Mouse (Mus musculus): ENCODE measurements around the gene Snx22. TPM values are rescaled to one million over a fixed set of nuclear protein-coding genes. Genes with fewer than 3 reads are reported as not detected.
A peak's percentile ranks its signal among the peaks of the same experiment; 100 is the strongest.

Gene Snx22
- polyA plus RNA-seq (2015; fragmentation: Nextera tagmentation; extraction: Ambion mirVana): 34.9 and 36.4 TPM in 2 replicates

- H3K9ac ChIP-seq: peak within 1 kb of the TSS; percentile 90
- peak within 1 kb of the TSS; percentile 82 for H3K4me2 ChIP-seq
- H3K4me3 ChIP-seq (replicated peaks): peak within 1 kb of the TSS; percentile 82
- peak within 1 kb of the TSS; percentile 90 for H3K27ac ChIP-seq (replicated peaks)
- WGBS (ENCODE audit: insufficient replicate concordance): under 1% methylated on average over 22 of the region's 22 CpGs
- H3K4me1 ChIP-seq (replicated peaks): peaks cover 54% of the 10 kb centered on the region
- peaks cover 42% of the 10 kb centered on the region for H3K27me3 ChIP-seq
- peaks cover 32% of the 10 kb centered on the region for H3K36me3 ChIP-seq (replicated peaks)
- H3K9me3 ChIP-seq (replicated peaks): no peaks in the 10 kb centered on the region
- peak; percentile 93 for ATAC-seq (ENCODE audit: insufficient read depth)
Observed at GRCm38 (mm10) chr9:66069583-66069982, at the start of gene Snx22. Snx22 (minus strand) TSS chr9:66069719.

DNA sequence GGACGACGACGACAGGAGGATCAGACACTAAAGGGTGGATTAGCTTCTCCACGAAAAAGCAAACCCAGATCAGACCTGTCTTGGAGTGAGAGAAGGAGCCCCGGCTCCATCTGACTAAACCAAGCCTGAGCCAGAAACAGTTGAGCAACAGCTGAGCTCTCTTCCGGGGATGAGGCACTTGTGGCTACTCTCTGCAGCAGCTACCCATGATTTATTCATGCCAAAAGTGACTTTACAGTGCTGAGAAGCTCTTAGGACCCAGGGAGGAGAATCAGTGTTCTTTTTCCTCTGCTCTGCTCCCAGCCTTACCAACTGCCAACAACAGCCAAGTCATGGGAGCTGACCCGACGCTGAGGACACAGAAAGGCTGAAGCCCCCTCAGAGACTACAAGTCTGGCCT is 47.4 kb upstream of the Snx22 start:
- Histone ChIP-seq H3K4me1 (replicated peaks) (peaks cover 49% of the 10 kb centered on the region), H3K9ac (no peak overlapping the region), H3K36me3 (replicated peaks) (peaks cover 33% of the 10 kb centered on the region), H3K27ac (replicated peaks) (peak overlapping the region; percentile 6; the same call in 1 of the 2 replicates), H3K9me3 (replicated peaks) (no peaks in the 10 kb centered on the region), H3K4me3 (replicated peaks) (no peak overlapping the region), H3K4me2 (no peak overlapping the region), H3K27me3 (no peaks in the 10 kb centered on the region)
- no peak for ATAC-seq (ENCODE audit: insufficient read depth)
- 64% methylated on average over 8 of the region's 8 CpGs for WGBS (ENCODE audit: insufficient replicate concordance)

GRCm38 (mm10) chr9:66114341-66114740 is 44.8 kb upstream of the Snx22 start:
- no peak overlapping the region for H3K27ac ChIP-seq (replicated peaks)
- H3K4me2 ChIP-seq: no peak overlapping the region
- H3K9me3 ChIP-seq (replicated peaks): no peaks in the 10 kb centered on the region
- H3K4me3 ChIP-seq (replicated peaks): no peak overlapping the region
- WGBS (ENCODE audit: insufficient replicate concordance): 48% methylated on average over 3 of the region's 3 CpGs
- peaks cover 34% of the 10 kb centered on the region for H3K4me1 ChIP-seq (replicated peaks)
- H3K36me3 ChIP-seq (replicated peaks): peaks cover 41% of the 10 kb centered on the region
- H3K27me3 ChIP-seq: no peaks in the 10 kb centered on the region
- ATAC-seq (ENCODE audit: insufficient read depth): no peak
- no peak overlapping the region for H3K9ac ChIP-seq

- H3K9me3 ChIP-seq (replicated peaks): no peaks in the 10 kb centered on the region
- H3K9ac ChIP-seq: no peak overlapping the region
- H3K4me1 ChIP-seq (replicated peaks): peaks cover 8% of the 10 kb centered on the region; the same call in 1 of the 2 replicates
- WGBS (ENCODE audit: insufficient replicate concordance): 79% methylated on average over 8 of the region's 8 CpGs
- no peak overlapping the region for H3K4me2 ChIP-seq
- no peak overlapping the region for H3K27ac ChIP-seq (replicated peaks)
- H3K27me3 ChIP-seq: no peaks in the 10 kb centered on the region
- no peak for ATAC-seq (ENCODE audit: insufficient read depth)
- peaks cover 59% of the 10 kb centered on the region for H3K36me3 ChIP-seq (replicated peaks)
- no peak overlapping the region for H3K4me3 ChIP-seq (replicated peaks)
Observed at GRCm38 (mm10) chr9:66110611-66111379, 41.3 kb upstream of the Snx22 start.

- ATAC-seq (ENCODE audit: insufficient read depth): no peak
- H3K27me3 ChIP-seq: no peaks in the 10 kb centered on the region
- H3K27ac ChIP-seq (replicated peaks): no peak overlapping the region; the same call in 1 of the 2 replicates
- H3K4me1 ChIP-seq (replicated peaks): peaks cover 8% of the 10 kb centered on the region; the same call in 1 of the 2 replicates
- no peaks in the 10 kb centered on the region for H3K9me3 ChIP-seq (replicated peaks)
- WGBS (ENCODE audit: insufficient replicate concordance): 41% methylated on average over 8 of the region's 8 CpGs
- H3K36me3 ChIP-seq (replicated peaks): peaks cover 60% of the 10 kb centered on the region
- no peak overlapping the region for H3K9ac ChIP-seq
- no peak overlapping the region for H3K4me3 ChIP-seq (replicated peaks)
- no peak overlapping the region for H3K4me2 ChIP-seq
Observed at GRCm38 (mm10) chr9:66110126-66110525, 40.6 kb upstream of the Snx22 start.

DNA sequence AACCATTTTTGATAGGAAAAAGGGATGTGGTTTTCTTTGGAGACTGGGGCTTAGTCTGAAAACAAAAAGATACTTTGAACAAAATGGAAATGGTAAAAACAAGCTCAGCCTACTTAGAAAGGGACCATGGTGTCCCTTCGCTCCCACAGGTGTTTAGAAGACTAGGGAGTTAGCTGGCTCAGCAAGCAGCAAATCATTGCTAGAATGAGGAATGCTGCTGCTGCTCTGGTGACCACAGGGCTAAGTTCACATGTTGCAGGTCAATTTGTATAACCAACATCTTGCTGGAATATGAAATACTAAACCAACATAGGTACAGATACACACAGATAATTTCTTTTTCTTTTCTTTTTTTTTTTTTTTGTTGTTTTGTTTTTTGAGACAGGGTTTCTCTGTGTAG is 40.1 kb upstream of the Snx22 start:
- ATAC-seq (ENCODE audit: insufficient read depth): no peak
- H3K27me3 ChIP-seq: no peaks in the 10 kb centered on the region
- no peak overlapping the region for H3K4me3 ChIP-seq (replicated peaks)
- no peak overlapping the region for H3K9ac ChIP-seq
- H3K4me1 ChIP-seq (replicated peaks): peaks cover 11% of the 10 kb centered on the region
- peaks cover 64% of the 10 kb centered on the region for H3K36me3 ChIP-seq (replicated peaks)
- 77% methylated on average over 1 of the region's 1 CpGs for WGBS (ENCODE audit: insufficient replicate concordance)
- H3K4me2 ChIP-seq: no peak overlapping the region
- no peaks in the 10 kb centered on the region for H3K9me3 ChIP-seq (replicated peaks)
- no peak overlapping the region for H3K27ac ChIP-seq (replicated peaks)

DNA sequence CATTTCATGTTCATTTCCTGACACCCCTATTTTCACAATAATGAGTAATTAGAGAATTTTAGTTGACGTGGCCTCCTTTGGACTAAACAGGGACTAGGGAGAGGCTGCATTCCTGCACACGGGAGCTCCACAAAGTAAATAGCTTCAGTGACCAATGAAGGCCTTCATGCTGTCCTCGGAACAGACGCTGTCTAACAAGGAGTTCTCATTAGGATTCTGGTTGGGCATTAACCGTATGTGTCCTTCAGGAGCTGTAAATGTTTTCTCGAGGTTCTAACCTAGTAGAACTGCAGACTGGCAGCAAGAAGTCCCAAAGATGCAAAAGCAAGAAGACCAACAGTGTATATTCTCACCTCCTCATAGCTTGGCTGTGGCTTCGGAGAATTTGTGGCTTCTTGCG is 35.6 kb upstream of the Snx22 start:
- peaks cover 7% of the 10 kb centered on the region for H3K4me1 ChIP-seq (replicated peaks)
- no peak for ATAC-seq (ENCODE audit: insufficient read depth)
- 0 out of 2 replicates have a peak overlapping the region, but pooled peaks have one; percentile 11 for H3K27ac ChIP-seq (replicated peaks)
- H3K4me3 ChIP-seq (replicated peaks): no peak overlapping the region
- H3K9ac ChIP-seq: no peak overlapping the region
- WGBS (ENCODE audit: insufficient replicate concordance): 85% methylated on average over 8 of the region's 8 CpGs
- no peak overlapping the region for H3K4me2 ChIP-seq
- no peaks in the 10 kb centered on the region for H3K27me3 ChIP-seq
- H3K9me3 ChIP-seq (replicated peaks): no peaks in the 10 kb centered on the region
- H3K36me3 ChIP-seq (replicated peaks): peaks cover 91% of the 10 kb centered on the region

DNA sequence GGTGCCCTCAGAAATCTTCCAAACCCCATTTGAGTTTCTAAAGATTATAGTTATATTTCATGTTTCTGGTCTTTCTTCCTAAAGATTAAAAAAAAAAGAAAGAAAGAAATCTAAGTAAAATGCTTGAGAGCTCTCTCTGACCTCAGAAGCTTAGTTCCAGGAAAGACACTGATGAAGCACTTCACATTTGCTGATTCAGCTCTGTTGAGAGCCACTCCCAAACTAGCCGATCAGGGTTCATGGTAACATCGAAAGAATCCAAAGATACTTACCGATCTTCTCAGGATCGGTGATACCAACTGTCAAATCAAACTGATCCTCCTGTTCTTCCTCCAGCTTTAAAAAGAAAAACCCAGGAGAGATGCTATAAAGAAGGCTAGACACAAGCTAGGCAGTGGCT is 35.1 kb upstream of the Snx22 start:
- no peaks in the 10 kb centered on the region for H3K27me3 ChIP-seq
- 0 out of 2 replicates have a peak overlapping the region, but pooled peaks have one; percentile 11 for H3K27ac ChIP-seq (replicated peaks)
- H3K9ac ChIP-seq: no peak overlapping the region
- H3K36me3 ChIP-seq (replicated peaks): peaks cover 96% of the 10 kb centered on the region
- no peak overlapping the region for H3K4me2 ChIP-seq
- H3K9me3 ChIP-seq (replicated peaks): no peaks in the 10 kb centered on the region
- ATAC-seq (ENCODE audit: insufficient read depth): no peak
- no peak overlapping the region for H3K4me3 ChIP-seq (replicated peaks)
- 85% methylated on average over 4 of the region's 4 CpGs for WGBS (ENCODE audit: insufficient replicate concordance)
- H3K4me1 ChIP-seq (replicated peaks): peaks cover 7% of the 10 kb centered on the region

DNA sequence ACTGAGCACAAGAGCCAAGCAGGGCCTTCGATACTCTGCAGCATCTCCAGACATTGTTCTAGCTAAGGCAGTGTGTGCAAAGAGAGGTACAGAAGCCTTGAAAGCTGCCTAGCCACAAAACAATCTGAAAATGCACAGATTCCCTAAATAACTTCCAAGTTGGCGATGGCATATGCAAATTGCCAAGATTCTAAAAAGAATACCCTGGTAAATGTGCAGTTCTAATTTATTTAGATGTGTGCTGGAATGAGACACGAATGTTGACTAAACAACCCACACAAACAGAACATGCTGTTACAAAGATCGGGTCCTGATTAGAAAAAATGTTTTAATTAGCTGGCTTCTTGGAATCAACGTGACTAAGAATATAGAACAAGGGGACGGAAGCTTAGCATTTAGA is 33.1 kb upstream of the Snx22 start:
- 80% methylated on average over 6 of the region's 6 CpGs for WGBS (ENCODE audit: insufficient replicate concordance)
- H3K27ac ChIP-seq (replicated peaks): no peak overlapping the region
- H3K36me3 ChIP-seq (replicated peaks): peaks cover 96% of the 10 kb centered on the region
- H3K9ac ChIP-seq: no peak overlapping the region
- H3K4me1 ChIP-seq (replicated peaks): peaks cover 7% of the 10 kb centered on the region
- H3K4me2 ChIP-seq: no peak overlapping the region
- H3K27me3 ChIP-seq: no peaks in the 10 kb centered on the region
- H3K4me3 ChIP-seq (replicated peaks): no peak overlapping the region
- ATAC-seq (ENCODE audit: insufficient read depth): no peak
- H3K9me3 ChIP-seq (replicated peaks): no peaks in the 10 kb centered on the region

DNA sequence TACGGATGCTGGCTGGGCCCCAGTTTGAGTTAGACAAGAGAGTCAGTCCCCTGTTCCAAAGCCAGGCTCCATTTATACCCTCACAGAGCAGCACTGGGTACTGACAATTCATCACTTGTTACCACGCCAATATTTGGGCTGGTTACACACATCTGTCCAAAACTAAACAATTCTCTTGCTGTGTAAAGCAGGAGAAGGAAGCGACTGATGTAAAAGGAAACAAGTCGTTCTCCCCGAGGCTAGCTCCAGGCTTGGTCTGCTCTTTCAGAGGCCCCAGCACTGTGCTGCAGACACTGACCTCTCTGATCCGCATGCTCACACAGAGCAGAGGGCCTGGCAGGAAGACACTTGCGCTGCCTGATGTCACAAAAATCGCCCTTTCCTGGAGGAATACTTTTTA is 32.1 kb upstream of the Snx22 start:
- H3K4me1 ChIP-seq (replicated peaks): peaks cover 7% of the 10 kb centered on the region
- no peak overlapping the region for H3K4me3 ChIP-seq (replicated peaks)
- H3K9ac ChIP-seq: no peak overlapping the region
- no peaks in the 10 kb centered on the region for H3K9me3 ChIP-seq (replicated peaks)
- H3K27ac ChIP-seq (replicated peaks): no peak overlapping the region
- H3K27me3 ChIP-seq: no peaks in the 10 kb centered on the region
- H3K36me3 ChIP-seq (replicated peaks): peaks cover 96% of the 10 kb centered on the region
- no peak for ATAC-seq (ENCODE audit: insufficient read depth)
- WGBS (ENCODE audit: insufficient replicate concordance): 81% methylated on average over 8 of the region's 8 CpGs
- H3K4me2 ChIP-seq: no peak overlapping the region

DNA sequence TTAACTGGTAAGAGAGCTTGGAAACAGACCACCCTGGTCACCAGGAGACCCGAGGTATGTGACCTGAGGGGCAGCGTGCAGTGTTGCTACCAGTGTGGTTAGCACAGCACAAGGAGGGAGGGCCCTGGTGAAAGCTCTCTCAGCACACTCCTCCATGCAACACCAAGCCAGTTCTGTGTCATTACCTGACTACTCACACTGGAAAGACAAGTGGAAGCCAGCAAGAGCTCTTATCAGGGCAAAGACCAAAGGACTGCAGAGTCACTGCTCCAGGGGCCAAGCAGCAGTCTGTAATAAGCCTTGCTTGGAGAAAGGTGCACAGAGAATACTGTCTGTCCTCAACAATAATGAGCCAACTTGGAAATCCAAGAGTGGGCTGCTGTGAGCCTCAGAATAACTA is 23.1 kb upstream of the Snx22 start:
- H3K27ac ChIP-seq (replicated peaks): 0 out of 2 replicates have a peak overlapping the region, but pooled peaks have one; percentile 14
- no peak for ATAC-seq (ENCODE audit: insufficient read depth)
- no peak overlapping the region for H3K9ac ChIP-seq

More for the DNA sequence above, 23.1 kb upstream of the Snx22 start:
- H3K4me2 ChIP-seq: no peak overlapping the region
- no peaks in the 10 kb centered on the region for H3K9me3 ChIP-seq (replicated peaks)
- H3K36me3 ChIP-seq (replicated peaks): peaks cover 99% of the 10 kb centered on the region
- H3K27me3 ChIP-seq: no peaks in the 10 kb centered on the region
- WGBS (ENCODE audit: insufficient replicate concordance): 78% methylated on average over 2 of the region's 2 CpGs
- H3K4me3 ChIP-seq (replicated peaks): no peak overlapping the region
- H3K4me1 ChIP-seq (replicated peaks): peaks cover 14% of the 10 kb centered on the region
